8 mouse cellular contexts compared by ENCODE assay signal in genomic region chr1:131245926-131246325, GRCm38 (mm10). TPM values are rescaled to one million over a fixed set of nuclear protein-coding genes. Genes with fewer than 3 reads are reported as not detected.
A peak's percentile ranks its signal among the peaks of the same experiment; 100 is the strongest.
DNase-seq lines count a peak whose midpoint lies in the region; ATAC-seq and TF ChIP-seq lines count a peak whose summit lies in the region.

No protein-coding gene starts in this region.

- H3K9me3 ChIP-seq in forebrain, embryonic 15.5 days: no peaks in the 10 kb centered on the region
- no peaks in the 10 kb centered on the region for H3K9me3 ChIP-seq in limb, embryonic 13.5 days
- no peaks in the 10 kb centered on the region for H3K9me3 ChIP-seq in midbrain, embryonic 11.5 days (ENCODE audit: control insufficient read depth, low read length)
- no peaks in the 10 kb centered on the region for H3K9me3 ChIP-seq in stomach, postnatal 0 days (ENCODE audit: control insufficient read depth, low read length)

- no peak overlapping the region for H3K9ac ChIP-seq in forebrain, embryonic 15.5 days (replicated peaks)
- H3K9ac ChIP-seq in limb, embryonic 13.5 days: no peak overlapping the region
- H3K9ac ChIP-seq in midbrain, embryonic 11.5 days (ENCODE audit: low read length): no peak overlapping the region
- H3K9ac ChIP-seq in stomach, postnatal 0 days (ENCODE audit: low read length): peak overlapping the region; percentile 80; the same call in 1 of the 2 replicates

- WGBS in forebrain, embryonic 15.5 days: 9% methylated on average over 9 of the region's 9 CpGs
- WGBS in limb, embryonic 13.5 days: 2% methylated on average over 9 of the region's 9 CpGs
- 7% methylated on average over 9 of the region's 9 CpGs for whole genome bisulfite sequencing in midbrain, embryonic 11.5 days
- 9% methylated on average over 9 of the region's 9 CpGs for WGBS in stomach, postnatal 0 days

- H3K4me3 ChIP-seq in forebrain, embryonic 15.5 days: peak overlapping the region; percentile 55
- H3K4me3 ChIP-seq in limb, embryonic 13.5 days: peak overlapping the region; percentile 68
- H3K4me3 ChIP-seq in midbrain, embryonic 11.5 days (ENCODE audit: low read depth, low read length): peak overlapping the region; percentile 64; the same call in 1 of the 2 replicates
- peak overlapping the region; percentile 72 for H3K4me3 ChIP-seq in stomach, postnatal 0 days (ENCODE audit: low read depth, low read length)

- H3K27me3 ChIP-seq in forebrain, embryonic 15.5 days: peaks cover 14% of the 10 kb centered on the region
- peaks cover 69% of the 10 kb centered on the region for H3K27me3 ChIP-seq in limb, embryonic 13.5 days
- H3K27me3 ChIP-seq in midbrain, embryonic 11.5 days (ENCODE audit: control insufficient read depth, insufficient read depth, low read length): peaks cover 31% of the 10 kb centered on the region
- H3K27me3 ChIP-seq in stomach, postnatal 0 days (ENCODE audit: control insufficient read depth, insufficient read depth, low read length): no peaks in the 10 kb centered on the region

- peaks cover 22% of the 10 kb centered on the region for H3K4me1 ChIP-seq in forebrain, embryonic 15.5 days
- peaks cover 26% of the 10 kb centered on the region for H3K4me1 ChIP-seq in limb, embryonic 13.5 days
- peaks cover 13% of the 10 kb centered on the region for H3K4me1 ChIP-seq in midbrain, embryonic 11.5 days (ENCODE audit: control insufficient read depth, insufficient read depth, low read length)
- 0 out of 2 replicates have a peak, but pooled peaks cover 4% of the 10 kb centered on the region for H3K4me1 ChIP-seq in stomach, postnatal 0 days (replicated peaks; ENCODE audit: control insufficient read depth, insufficient read depth)

- peak; percentile 71 for TF ChIP-seq CTCF in stomach, postnatal 0 days (IDR thresholded peaks at IDR 0.05; ENCODE audit: low read depth)

- 0 out of 2 replicates have a peak, but pooled peaks have one; percentile 1 for ATAC-seq in cerebellum, adult (ENCODE audit: insufficient number of reproducible peaks, low FRiP score, low TSS enrichment)
- peak; percentile 47 for ATAC-seq in forebrain, embryonic 15.5 days (replicated peaks)
- ATAC-seq in inflammation-experienced regulatory T-cells, adult 6 months: peak; percentile 61
- ATAC-seq in limb, embryonic 13.5 days (ENCODE audit: low FRiP score, low read depth): peak; percentile 54; the same call in 1 of the 2 replicates
- peak; percentile 47 for ATAC-seq in midbrain, embryonic 11.5 days (ENCODE audit: low FRiP score)
- peak; percentile 57 for ATAC-seq in stomach, postnatal 0 days (ENCODE audit: low FRiP score, low TSS enrichment)

- H3K27ac ChIP-seq in forebrain, embryonic 15.5 days (replicated peaks): no peak overlapping the region
- H3K27ac ChIP-seq in limb, embryonic 13.5 days: no peak overlapping the region
- no peak overlapping the region for H3K27ac ChIP-seq in midbrain, embryonic 11.5 days (ENCODE audit: low read depth, low read length)
- no peak overlapping the region for H3K27ac ChIP-seq in stomach, postnatal 0 days (replicated peaks)

- no peak for TF ChIP-seq EP300 in stomach, postnatal 0 days (optimal IDR thresholded peaks at IDR 0.05)

- H3K4me2 ChIP-seq in forebrain, embryonic 15.5 days (replicated peaks): peak overlapping the region; percentile 95
- H3K4me2 ChIP-seq in limb, embryonic 13.5 days (replicated peaks): peak overlapping the region; percentile 97
- peak overlapping the region; percentile 98 for H3K4me2 ChIP-seq in midbrain, embryonic 11.5 days
- peak overlapping the region; percentile 98 for H3K4me2 ChIP-seq in stomach, postnatal 0 days (replicated peaks; ENCODE audit: low read depth)

- DNase-seq in right cerebral cortex, postnatal 14 days: peak; percentile 56
- no peak for DNase-seq in right cerebral cortex, postnatal 25 days
- DNase-seq in midbrain, embryonic 11.5 days (ENCODE audit: low spot score, missing footprints): peak; percentile 92
- DNase-seq in stomach, postnatal 0 days (ENCODE audit: low spot score): peak; percentile 52

- H3K36me3 ChIP-seq in forebrain, embryonic 15.5 days: no peaks in the 10 kb centered on the region
- no peaks in the 10 kb centered on the region for H3K36me3 ChIP-seq in limb, embryonic 13.5 days
- no peaks in the 10 kb centered on the region for H3K36me3 ChIP-seq in midbrain, embryonic 11.5 days (ENCODE audit: control insufficient read depth, insufficient read depth, low read length)
- no peaks in the 10 kb centered on the region for H3K36me3 ChIP-seq in stomach, postnatal 0 days (ENCODE audit: control insufficient read depth, insufficient read depth, low read length)

RNA-seq across cellular contexts. Expression of gene Rassf5, which starts 0.9 kb away (rescaled TPM):
- polyA plus RNA-seq in forebrain, embryonic 15.5 days (2015; fragmentation: Nextera tagmentation; extraction: Ambion mirVana): 1.2 and 1.8 TPM in 2 replicates
- 100 to 1,000 TPM; 267 to 383 (median 370) TPM for polyA plus RNA-seq in inflammation-experienced regulatory T-cells, adult 6 months (2017; shearing (Covaris generic))
- polyA plus RNA-seq in limb, embryonic 13.5 days (2015; fragmentation: Nextera tagmentation; extraction: Ambion mirVana): 1.9 and 2.1 TPM in 2 replicates
- polyA plus RNA-seq in midbrain, embryonic 11.5 days (2014; fragmentation: Nextera tagmentation; extraction: Ambion mirVana): 0.52 and 1.00 TPM in 2 replicates
- 7.9 and 8.6 TPM in 2 replicates for polyA plus RNA-seq in stomach, postnatal 0 days (2015; fragmentation: Nextera tagmentation; extraction: Ambion mirVana)

RNA-seq across cellular contexts. Expression of gene Ikbke, which starts 33.5 kb away (rescaled TPM):
- 0.42 and 0.67 TPM in 2 replicates for polyA plus RNA-seq in forebrain, embryonic 15.5 days (2015; fragmentation: Nextera tagmentation; extraction: Ambion mirVana)
- polyA plus RNA-seq in inflammation-experienced regulatory T-cells, adult 6 months (2017; shearing (Covaris generic)): 100 to 1,000 TPM in 2 of 3 experiments, 10 to 100 TPM in 1; 58.5 to 121 (median 105) TPM
- polyA plus RNA-seq in limb, embryonic 13.5 days (2015; fragmentation: Nextera tagmentation; extraction: Ambion mirVana): 3.5 and 3.7 TPM in 2 replicates
- 0.55 and 0.57 TPM in 2 replicates for polyA plus RNA-seq in midbrain, embryonic 11.5 days (2014; fragmentation: Nextera tagmentation; extraction: Ambion mirVana)
- polyA plus RNA-seq in stomach, postnatal 0 days (2015; fragmentation: Nextera tagmentation; extraction: Ambion mirVana): 4.5 and 5.7 TPM in 2 replicates

Comparison
In these comparisons a context has a peak if more than half of its experiments do, and no peak if none do; other contexts are left out.
1. ATAC-seq: peak in every context shown above with its lines; median percentile 61 in inflammation-experienced regulatory T-cells, adult 6 months; 57 in stomach, postnatal 0 days; 54 in limb, embryonic 13.5 days; 47 in forebrain, embryonic 15.5 days; 47 in midbrain, embryonic 11.5 days; 1 in cerebellum, adult.
2. RNA of gene Rassf5, which starts 0.9 kb away (polyA plus RNA-seq): 267 to 383 TPM in inflammation-experienced regulatory T-cells, adult 6 months; 7.9 to 8.6 TPM in stomach, postnatal 0 days, 1.9 to 2.1 TPM in limb, embryonic 13.5 days, 1.2 to 1.8 TPM in forebrain, embryonic 15.5 days and 0.52 to 1.00 TPM in midbrain, embryonic 11.5 days; every median in the first group is over 10 times any median in the second.
3. Peak in every context shown above with its lines, with median percentiles within 50 percentile points of each other: H3K4me2 ChIP-seq and H3K4me3 ChIP-seq.